Mouse (Mus musculus) hindbrain, embryonic 10.5 days (tissue): ENCODE measurements around the gene Olfr473. TPM values are rescaled to one million over a fixed set of nuclear protein-coding genes. Genes with fewer than 3 reads are reported as not detected.
"Not testable (repeated sequence)": the region's sequence is repeated elsewhere in the genome, so short reads cannot be mapped to it uniquely, and the experiment has no call there.

ENCODE experiments used
- DNase-seq: peaks from one replicate; pipeline ENCODE4 v3.0.0-alpha.2; 2017; ENCODE audit warnings: low spot score
- H3K27ac ChIP-seq: fragments of 300-500 bp; sonication (generic); 2 replicates; pipeline ENCODE4 v1.5.1; 2016; ENCODE audit warnings: mild to moderate bottlenecking, moderate library complexity
- H3K27me3 ChIP-seq: fragments of 300-500 bp; sonication (generic); 2 replicates; pipeline ENCODE4 v1.6.1; 2016; ENCODE audit warnings: mild to moderate bottlenecking; ENCODE audit not compliant: poor library complexity, insufficient read depth, severe bottlenecking
- H3K36me3 ChIP-seq: fragments of 300-500 bp; sonication (generic); 2 replicates; pipeline ENCODE4 v1.6.1; 2016; ENCODE audit warnings: mild to moderate bottlenecking, moderate library complexity
- H3K4me1 ChIP-seq: fragments of 300-500 bp; sonication (generic); replicated peaks from 2 replicates; pipeline ENCODE4 v1.6.1; 2016; ENCODE audit warnings: mild to moderate bottlenecking
- H3K4me3 ChIP-seq: fragments of 300-500 bp; sonication (generic); 2 replicates; pipeline ENCODE4 v1.5.1; 2016; ENCODE audit warnings: mild to moderate bottlenecking, moderate library complexity
- H3K9me3 ChIP-seq: fragments of 300-500 bp; sonication (generic); 2 replicates; pipeline ENCODE4 v1.6.1; 2016; ENCODE audit warnings: mild to moderate bottlenecking, moderate library complexity
- WGBS: fragments of 180-500 bp; shearing (Covaris S2); methylation state at CpG from one replicate; pipeline ENCODE4 v1.1.7; 2016; 5-methylcytosine and 5-hydroxymethylcytosine counted together
- polyA plus RNA-seq: library from polyadenylated mRNA; unstranded; fragments of >200 nt; fragmentation: Nextera tagmentation; extraction: Ambion mirVana; gene quantifications from 2 replicates; pipeline ENCODE4 v1.2.1, GENCODE M21; 2016

The Olfr473 gene
- not detected in 2 replicates for polyA plus RNA-seq

GRCm38 (mm10) chr7:107930146-107930545 lies at the start of gene Olfr473:
Olfr473 (plus strand) TSS chr7:107930446.
- Histone ChIP-seq H3K4me1 (no peaks in the 10 kb centered on the region), H3K36me3 (no peaks in the 10 kb centered on the region), H3K4me3 (no peak within 1 kb of the TSS), H3K27me3 (no peaks in the 10 kb centered on the region), H3K9me3 (0 out of 2 replicates have a peak, but pooled peaks cover 2% of the 10 kb centered on the region), H3K27ac (no peak within 1 kb of the TSS)
- DNase-seq, result no peak
- WGBS, result 87% methylated on average over 1 of the region's 1 CpGs

- H3K4me3 ChIP-seq, result no peak within 1 kb of the TSS
- no peak for DNase-seq
- H3K9me3 ChIP-seq, result no peaks in the 10 kb centered on the region
- no peak within 1 kb of the TSS for H3K27ac ChIP-seq
- H3K27me3 ChIP-seq, result no peaks in the 10 kb centered on the region
- H3K4me1 ChIP-seq, result no peaks in the 10 kb centered on the region
- H3K36me3 ChIP-seq, result no peaks in the 10 kb centered on the region
Measured at GRCm38 (mm10) chr7:107897602-107898001, 32.6 kb upstream of the Olfr473 start, which contains the start of gene Olfr472. Olfr472 (plus strand) TSS chr7:107897902.

GRCm38 (mm10) chr7:107952539-107952938 lies 22.3 kb downstream of the Olfr473 start:
- not testable (repeated sequence) for H3K9me3 ChIP-seq, DNase-seq, H3K4me1 ChIP-seq, H3K4me3 ChIP-seq, H3K36me3 ChIP-seq, H3K27me3 ChIP-seq, H3K27ac ChIP-seq
- WGBS, result 98% methylated on average over 12 of the region's 12 CpGs

GRCm38 (mm10) chr7:107954343-107954742 lies 24.1 kb downstream of the Olfr473 start, which contains the start of gene Olfr474:
Olfr474 (plus strand) TSS chr7:107954643.
- 84% methylated on average over 1 of the region's 1 CpGs for WGBS

GRCm38 (mm10) chr7:107964503-107964902 lies 34.3 kb downstream of the Olfr473 start, which contains the start of gene Olfr476:
Olfr476 (plus strand) TSS chr7:107964803.
- Histone ChIP-seq H3K4me1 (no peaks in the 10 kb centered on the region), H3K27ac (no peak within 1 kb of the TSS), H3K9me3 (no peaks in the 10 kb centered on the region), H3K36me3 (no peaks in the 10 kb centered on the region), H3K4me3 (no peak within 1 kb of the TSS), H3K27me3 (no peaks in the 10 kb centered on the region)
- WGBS, result 72% methylated on average over 1 of the region's 1 CpGs
- DNase-seq, result no peak

More at GRCm38 (mm10) chr7:107954343-107954742, 24.1 kb downstream of the Olfr473 start, which contains the start of gene Olfr474:
- H3K27me3 ChIP-seq, result no peaks in the 10 kb centered on the region
- no peaks in the 10 kb centered on the region for H3K9me3 ChIP-seq
- no peaks in the 10 kb centered on the region for H3K36me3 ChIP-seq
- DNase-seq, result no peak
- no peaks in the 10 kb centered on the region for H3K4me1 ChIP-seq
- no peak within 1 kb of the TSS for H3K27ac ChIP-seq
- no peak within 1 kb of the TSS for H3K4me3 ChIP-seq

Other genes with a start within 250 kb of the Olfr473 start
- 0.46 and 0.51 TPM in 2 replicates for gene Cyb5r2, start 172.4 kb upstream of the Olfr473 start, polyA plus RNA-seq
- not detected in 2 replicates for gene Ovch2, start 129.2 kb upstream of the Olfr473 start, polyA plus RNA-seq
- not detected in 2 replicates for gene Olfr467, start 118.2 kb upstream of the Olfr473 start, polyA plus RNA-seq
- not detected in 2 replicates for gene Olfr469, start 104.9 kb upstream of the Olfr473 start, polyA plus RNA-seq
- gene Olfr470, start 83.0 kb upstream of the Olfr473 start, polyA plus RNA-seq, result not detected in 2 replicates
- not detected in 2 replicates for gene Olfr472, start 32.5 kb upstream of the Olfr473 start, polyA plus RNA-seq
- not detected in 2 replicates for gene Olfr474, start 24.2 kb downstream of the Olfr473 start, polyA plus RNA-seq
- gene Olfr476, start 34.4 kb downstream of the Olfr473 start, polyA plus RNA-seq, result not detected in 2 replicates
- not detected in 2 replicates for gene Olfr477, start 56.2 kb downstream of the Olfr473 start, polyA plus RNA-seq
- gene Olfr478, start 103.5 kb downstream of the Olfr473 start, polyA plus RNA-seq, result not detected in 2 replicates
- gene Olfr479, start 120.2 kb downstream of the Olfr473 start, polyA plus RNA-seq, result not detected in 2 replicates
- not detected in 2 replicates for gene Olfr480, start 136.9 kb downstream of the Olfr473 start, polyA plus RNA-seq
- gene Olfr481, start 149.4 kb downstream of the Olfr473 start, polyA plus RNA-seq, result not detected in 2 replicates
- gene Olfr482, start 167.1 kb downstream of the Olfr473 start, polyA plus RNA-seq, result 0.07 and 0.12 TPM in 2 replicates
- gene Olfr483, start 170.4 kb downstream of the Olfr473 start, polyA plus RNA-seq, result not detected in 2 replicates
- not detected in 2 replicates for gene Olfr484, start 197.0 kb downstream of the Olfr473 start, polyA plus RNA-seq
- gene Olfr485, start 229.4 kb downstream of the Olfr473 start, polyA plus RNA-seq, result not detected in 2 replicates
- not detected in 2 replicates for gene Olfr486, start 242.3 kb downstream of the Olfr473 start, polyA plus RNA-seq